Comparison of ENCODE assay signal across 19 mouse cellular contexts in genomic region chr16:43081995-43082394, GRCm38 (mm10).
A peak's percentile ranks its signal among the peaks of the same experiment; 100 is the strongest.
DNase-seq lines count a peak whose midpoint lies in the region; TF ChIP-seq lines count a peak whose summit lies in the region.
"Had no signal": no experiment of that assay in that cellular context is flagged by ENCODE, and none has a peak within 500 bp of the region (broad histone marks: within the 10 kb centered on the region; RNA-seq: fewer than 3 reads in every experiment).

No protein-coding gene starts in this region.

- peak; percentile 58 for DNase-seq in gastrocnemius, adult 18-20 months (ENCODE audit: low spot score)
- no peak for DNase-seq in gastrocnemius, postnatal 36 days
- peak; percentile 19 to 29 for DNase-seq in kidney, postnatal 4 days
- DNase-seq in kidney, adult 8-10 months: no peak
- peak; percentile 6 for DNase-seq in NIH3T3 (ENCODE audit: low read depth)
- no peak for DNase-seq in right cerebral cortex, postnatal 14 days
- DNase-seq: adrenal gland, postnatal 10 days; heart, adult 2 months; heart, postnatal 36 days; left cerebral cortex, postnatal 4 days; lung, adult 18-20 months; midbrain, embryonic 14.5 days; thymus, adult 2 months had no signal

- H3K27me3 ChIP-seq in myocyte (ENCODE audit: control insufficient read depth, insufficient read depth, insufficient read length): no peaks in the 10 kb centered on the region
- H3K27me3 ChIP-seq: forebrain, embryonic 13.5 days; hindbrain, embryonic 15.5 days; intestine, embryonic 15.5 days; megakaryocyte, embryonic 14.5 days had no signal

- intact Hi-C loops in gastrocnemius, postnatal 36 days (cut with DNase I): no loop called here

- TF ChIP-seq POLR2A in myocyte (IDR thresholded peaks at IDR 0.05; ENCODE audit: insufficient read length, low read depth): no peak

- no peak overlapping the region for H3ac ChIP-seq in myocyte (ENCODE audit: control insufficient read depth, insufficient read length)

- H3K4me3 ChIP-seq in myocyte: no peak overlapping the region
- H3K4me3 ChIP-seq: forebrain, embryonic 13.5 days; heart, adult 2 months; hindbrain, embryonic 15.5 days; intestine, embryonic 15.5 days; megakaryocyte, embryonic 14.5 days had no signal

- H3K36me3 ChIP-seq in myocyte (ENCODE audit: control insufficient read depth, insufficient read depth): no peaks in the 10 kb centered on the region
- H3K36me3 ChIP-seq: hindbrain, embryonic 15.5 days; intestine, embryonic 15.5 days had no signal

- no peaks in the 10 kb centered on the region for H3K79me2 ChIP-seq in myocyte (ENCODE audit: control insufficient read depth, insufficient read depth)

- H3K4me2 ChIP-seq in myocyte (ENCODE audit: low read depth): peak overlapping the region; percentile 74
- H3K4me2 ChIP-seq: forebrain, embryonic 13.5 days; hindbrain, embryonic 15.5 days; intestine, embryonic 15.5 days; liver, embryonic 11.5 days had no signal

TF ChIP-seq in myocyte, 11 proteins besides CTCF, POLR2A, EP300 and RAD21:
- TF ChIP-seq MYOD1 (IDR thresholded peaks at IDR 0.05; ENCODE audit: control insufficient read depth in 1 of 3, insufficient read length in 2 of 3, low read depth in 2 of 3) (peak in 1 of 3 experiments; percentile 37), TCF12 (IDR thresholded peaks at IDR 0.05; ENCODE audit: insufficient read depth, poor library complexity, severe bottlenecking) (no peak), REST (IDR thresholded peaks at IDR 0.05; ENCODE audit: insufficient read depth, insufficient read length) (no peak), SRF (IDR thresholded peaks at IDR 0.05; ENCODE audit: control insufficient read depth, insufficient read length, low read depth) (no peak), CEBPB (IDR thresholded peaks at IDR 0.05; ENCODE audit: insufficient read depth, poor library complexity, severe bottlenecking) (no peak), MYOG (IDR thresholded peaks at IDR 0.05; ENCODE audit: control insufficient read depth in 1 of 3, insufficient read depth in 1 of 3, insufficient read length in 2 of 3, low read depth in 2 of 3) (peak in 2 of 3 experiments; percentile 23 to 27), E2F4 (IDR thresholded peaks at IDR 0.05; ENCODE audit: insufficient read depth) (no peak), POLR2AphosphoS2 (IDR thresholded peaks at IDR 0.05; ENCODE audit: insufficient read length, low read depth) (no peak), MAX (IDR thresholded peaks at IDR 0.05; ENCODE audit: low read depth) (no peak), TCF3 (IDR thresholded peaks at IDR 0.05; ENCODE audit: insufficient read length, low read depth) (no peak), USF1 (IDR thresholded peaks at IDR 0.05; ENCODE audit: low read depth) (no peak)

Comparison
In these comparisons a context has a peak if more than half of its experiments do, and no peak if none do; other contexts are left out.
1. DNase-seq: peak in gastrocnemius, adult 18-20 months (single experiment), kidney, postnatal 4 days (2 of 2) and NIH3T3 (single experiment); none in gastrocnemius, postnatal 36 days (0 of 2), kidney, adult 8-10 months (0 of 2) and right cerebral cortex, postnatal 14 days (single experiment).